Mouse (Mus musculus): ENCODE results near the gene Atxn2l. TPM values are rescaled to one million over a fixed set of nuclear protein-coding genes. Genes with fewer than 3 reads are reported as not detected.
"Not testable (repeated sequence)": the region's sequence is repeated elsewhere in the genome, so short reads cannot be mapped to it uniquely, and the experiment has no call there.

Atxn2l gene
- total RNA-seq, 2 experiments from 2014 or later: 57.0 to 70.7 TPM

GRCm38 (mm10) chr7:126491973-126492372 is 11.3 kb downstream of the Atxn2l start:
- DNase-seq (ENCODE audit: low spot score in 2 of 2): no peak

- DNase-seq (ENCODE audit: low spot score in 2 of 2): no peak
Measured at GRCm38 (mm10) chr7:126491005-126491404, 12.2 kb downstream of the Atxn2l start.

- not testable (repeated sequence) for DNase-seq (ENCODE audit: low spot score in 2 of 2)
Measured at GRCm38 (mm10) chr7:126487617-126488385, 15.4 kb downstream of the Atxn2l start.

GRCm38 (mm10) chr7:126487052-126487483 is 16.2 kb downstream of the Atxn2l start, which contains the start of gene Tufm:
Gene Tufm (plus strand): TSS chr7:126487361.
- peak; percentile 86 to 94 for DNase-seq (ENCODE audit: low spot score in 2 of 2)

- DNase-seq (ENCODE audit: low spot score in 2 of 2): peak in 1 of 2 experiments; percentile 78
Measured at GRCm38 (mm10) chr7:126482392-126482871, 20.8 kb downstream of the Atxn2l start.

- DNase-seq (ENCODE audit: low spot score in 2 of 2): no peak
Measured at GRCm38 (mm10) chr7:126481699-126482098, 21.5 kb downstream of the Atxn2l start.

GRCm38 (mm10) chr7:126474993-126475581 is 28.1 kb downstream of the Atxn2l start, which contains the start of gene Sh2b1:
Gene Sh2b1 (minus strand): TSS chr7:126475424.
- DNase-seq (ENCODE audit: low spot score in 2 of 2): peak; percentile 80 to 88

- peak in 1 of 2 experiments; percentile 21 for DNase-seq (ENCODE audit: low spot score in 2 of 2)
Measured at GRCm38 (mm10) chr7:126474486-126474955, 28.7 kb downstream of the Atxn2l start.

- no peak for DNase-seq (ENCODE audit: low spot score in 2 of 2)
Measured at GRCm38 (mm10) chr7:126473470-126474086, 29.7 kb downstream of the Atxn2l start.

- peak in 1 of 2 experiments; percentile 15 for DNase-seq (ENCODE audit: low spot score in 2 of 2)
Measured at GRCm38 (mm10) chr7:126472713-126473112, 30.5 kb downstream of the Atxn2l start.

- peak in 1 of 2 experiments; percentile 15 for DNase-seq (ENCODE audit: low spot score in 2 of 2)
Measured at GRCm38 (mm10) chr7:126472306-126472705, 30.9 kb downstream of the Atxn2l start.

- DNase-seq (ENCODE audit: low spot score in 2 of 2): no peak
Measured at GRCm38 (mm10) chr7:126471853-126472252, 31.4 kb downstream of the Atxn2l start.

- DNase-seq (ENCODE audit: low spot score in 2 of 2): no peak
Measured at GRCm38 (mm10) chr7:126471361-126471760, 31.9 kb downstream of the Atxn2l start.

GRCm38 (mm10) chr7:126470077-126470476 is 33.2 kb downstream of the Atxn2l start:
- DNase-seq (ENCODE audit: low spot score in 2 of 2): no peak

- peak in 1 of 2 experiments; percentile 14 for DNase-seq (ENCODE audit: low spot score in 2 of 2)
Measured at GRCm38 (mm10) chr7:126467834-126468627, 35.2 kb downstream of the Atxn2l start.

- DNase-seq (ENCODE audit: low spot score in 2 of 2): peak in 1 of 2 experiments; percentile 20
Measured at GRCm38 (mm10) chr7:126467271-126467670, 36.0 kb downstream of the Atxn2l start.

- DNase-seq (ENCODE audit: low spot score in 2 of 2): no peak
Measured at GRCm38 (mm10) chr7:126466707-126467106, 36.5 kb downstream of the Atxn2l start.

GRCm38 (mm10) chr7:126466116-126466515 is 37.1 kb downstream of the Atxn2l start:
- no peak for DNase-seq (ENCODE audit: low spot score in 2 of 2)

- peak in 1 of 2 experiments; percentile 16 for DNase-seq (ENCODE audit: low spot score in 2 of 2)
Measured at GRCm38 (mm10) chr7:126465246-126466030, 37.8 kb downstream of the Atxn2l start.

- no peak for DNase-seq (ENCODE audit: low spot score in 2 of 2)
Measured at GRCm38 (mm10) chr7:126464836-126465235, 38.4 kb downstream of the Atxn2l start.

Data from gastrocnemius, postnatal 4 days (tissue).